Mouse (Mus musculus): ENCODE measurements around the gene Ly6g6f. TPM values are rescaled to one million over a fixed set of nuclear protein-coding genes. Genes with fewer than 3 reads are reported as not detected.

Ly6g6f gene
- polyA plus RNA-seq, 1 experiment from 2014 or later, result 0.13 TPM

- no peak overlapping the region for H3K4me3 ChIP-seq (ENCODE audit: low read depth, low read length)
Measured at GRCm38 (mm10) chr17:35048932-35049440, 36.4 kb downstream of the Ly6g6f start.

DNA sequence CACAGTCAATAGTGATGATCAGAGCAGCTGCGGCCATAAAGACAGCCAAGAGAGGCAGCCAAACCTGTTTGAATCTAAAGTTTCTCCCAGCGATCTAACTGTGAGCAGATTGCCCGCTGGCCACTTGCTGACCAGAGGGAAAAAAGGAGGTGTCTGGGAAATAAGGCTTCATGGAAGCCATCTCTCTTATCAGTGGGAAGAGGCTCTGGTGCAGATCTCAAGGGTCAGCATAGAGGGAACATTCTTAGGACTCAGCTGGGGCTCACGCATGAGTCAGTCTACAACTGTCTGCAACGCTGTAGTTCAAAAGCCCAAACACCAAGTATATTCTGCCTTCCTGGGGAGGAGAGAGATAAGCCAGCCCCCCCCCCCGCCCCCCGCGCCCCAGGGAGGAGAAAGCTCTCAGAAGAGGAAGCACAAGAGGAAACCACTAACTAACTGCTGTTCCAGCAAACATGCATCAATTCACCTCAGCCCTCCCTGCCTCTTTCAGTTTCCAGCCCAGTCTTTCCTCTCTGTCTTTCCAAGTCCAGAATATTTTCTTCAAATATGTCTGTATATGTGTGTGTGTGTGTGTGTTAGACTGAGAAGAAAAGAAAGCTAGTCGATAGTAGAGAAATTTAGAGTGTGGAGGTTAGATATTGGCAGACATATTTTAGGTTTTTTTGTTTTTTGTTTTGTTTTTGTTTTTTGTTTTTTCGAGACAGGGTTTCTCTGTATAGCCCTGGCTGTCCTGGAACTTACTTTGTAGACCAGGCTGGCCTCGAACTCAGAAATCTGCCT, 37.1 kb downstream of the Ly6g6f start:
- Histone ChIP-seq H3K27ac (replicated peaks) (peak overlapping the region; percentile 99), H3K4me3 (ENCODE audit: low read depth, low read length) (0 out of 2 replicates have a peak overlapping the region, but pooled peaks have one; percentile 3), H3K9me3 (ENCODE audit: control insufficient read depth, low read length) (no peaks in the 10 kb centered on the region), H3K4me2 (replicated peaks; ENCODE audit: low read depth) (peak overlapping the region; percentile 42), H3K9ac (ENCODE audit: low read length) (no peak overlapping the region), H3K36me3 (ENCODE audit: control insufficient read depth, insufficient read depth, low read length) (peaks cover 6% of the 10 kb centered on the region), H3K27me3 (ENCODE audit: control insufficient read depth, insufficient read depth, low read length) (no peaks in the 10 kb centered on the region), H3K4me1 (replicated peaks; ENCODE audit: control insufficient read depth, insufficient read depth) (peaks cover 12% of the 10 kb centered on the region; the same call in 1 of the 2 replicates)
- DNase-seq (ENCODE audit: low spot score), result peak; percentile 57
- TF ChIP-seq CTCF (IDR thresholded peaks at IDR 0.05; ENCODE audit: low read depth) (no peak), EP300 (optimal IDR thresholded peaks at IDR 0.05) (no peak)
- no peak for ATAC-seq (ENCODE audit: low FRiP score, low TSS enrichment)
- 20% methylated on average over 11 of the region's 11 CpGs for WGBS

More at GRCm38 (mm10) chr17:35048932-35049440, 36.4 kb downstream of the Ly6g6f start:
- 61% methylated on average over 5 of the region's 5 CpGs for WGBS
- TF ChIP-seq CTCF (IDR thresholded peaks at IDR 0.05; ENCODE audit: low read depth) (no peak), EP300 (optimal IDR thresholded peaks at IDR 0.05) (no peak)
- ATAC-seq (ENCODE audit: low FRiP score, low TSS enrichment), result no peak
- no peaks in the 10 kb centered on the region for H3K27me3 ChIP-seq (ENCODE audit: control insufficient read depth, insufficient read depth, low read length)
- H3K4me1 ChIP-seq (replicated peaks; ENCODE audit: control insufficient read depth, insufficient read depth), result peaks cover 12% of the 10 kb centered on the region; the same call in 1 of the 2 replicates
- peak overlapping the region; percentile 99 for H3K27ac ChIP-seq (replicated peaks)
- H3K9ac ChIP-seq (ENCODE audit: low read length), result no peak overlapping the region; the same call in 1 of the 2 replicates
- H3K4me2 ChIP-seq (replicated peaks; ENCODE audit: low read depth), result peak overlapping the region; percentile 83
- DNase-seq (ENCODE audit: low spot score), result no peak
- peaks cover 9% of the 10 kb centered on the region for H3K36me3 ChIP-seq (ENCODE audit: control insufficient read depth, insufficient read depth, low read length)
- no peaks in the 10 kb centered on the region for H3K9me3 ChIP-seq (ENCODE audit: control insufficient read depth, low read length)

- peaks cover 12% of the 10 kb centered on the region; the same call in 1 of the 2 replicates for H3K4me1 ChIP-seq (replicated peaks; ENCODE audit: control insufficient read depth, insufficient read depth)
- H3K27me3 ChIP-seq (ENCODE audit: control insufficient read depth, insufficient read depth, low read length), result no peaks in the 10 kb centered on the region
- DNase-seq (ENCODE audit: low spot score) (peak; percentile 41), ATAC-seq (ENCODE audit: low FRiP score, low TSS enrichment) (no peak)
- 0 out of 2 replicates have a peak overlapping the region, but pooled peaks have one; percentile 3 for H3K4me3 ChIP-seq (ENCODE audit: low read depth, low read length)
- no peaks in the 10 kb centered on the region for H3K9me3 ChIP-seq (ENCODE audit: control insufficient read depth, low read length)
- H3K9ac ChIP-seq (ENCODE audit: low read length), result no peak overlapping the region
- 39% methylated on average over 1 of the region's 1 CpGs for WGBS
- H3K36me3 ChIP-seq (ENCODE audit: control insufficient read depth, insufficient read depth, low read length), result peaks cover 1% of the 10 kb centered on the region; the same call in 1 of the 2 replicates
- peak overlapping the region; percentile 99 for H3K27ac ChIP-seq (replicated peaks)
- H3K4me2 ChIP-seq (replicated peaks; ENCODE audit: low read depth), result peak overlapping the region; percentile 42
- TF ChIP-seq EP300 (optimal IDR thresholded peaks at IDR 0.05) (no peak), CTCF (IDR thresholded peaks at IDR 0.05; ENCODE audit: low read depth) (no peak)
Measured at GRCm38 (mm10) chr17:35047688-35048087, 37.7 kb downstream of the Ly6g6f start.

DNA sequence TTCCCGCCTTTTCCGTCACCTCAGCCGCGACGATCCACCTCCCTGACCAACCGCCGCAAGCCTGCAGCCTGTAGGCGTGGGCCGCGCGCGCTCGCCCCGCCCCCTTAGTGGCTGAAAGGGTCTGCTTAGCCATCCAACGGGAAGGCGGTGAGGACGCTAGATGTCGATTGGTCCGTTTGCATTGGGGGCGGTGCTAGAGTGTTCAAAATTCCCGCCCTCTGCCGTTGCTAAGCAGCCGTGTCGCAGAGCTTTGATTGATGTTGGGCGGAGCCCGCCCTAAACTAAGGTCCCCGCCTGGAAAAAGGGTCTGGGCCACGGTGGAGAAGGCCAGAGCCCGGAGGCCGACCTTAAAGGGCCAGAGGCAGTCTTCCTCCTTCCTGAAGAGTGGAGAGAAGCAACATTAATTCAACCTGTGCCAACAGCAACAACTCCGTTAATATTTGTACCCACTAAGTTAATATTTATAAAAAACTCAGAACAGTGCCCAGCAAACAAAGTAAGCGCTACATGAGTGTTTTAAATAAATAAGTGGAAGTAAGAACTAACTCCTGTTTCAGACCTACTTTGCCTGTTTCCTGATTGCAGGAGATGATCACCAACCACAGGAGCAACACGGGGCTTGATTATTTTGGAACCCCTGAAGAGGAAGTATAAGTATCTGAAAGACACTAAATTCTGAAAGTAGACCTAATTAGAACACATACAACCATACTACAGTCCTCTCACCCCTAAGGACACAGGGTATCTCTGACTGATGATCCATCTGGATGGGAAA, 38.5 kb downstream of the Ly6g6f start, which contains the start of gene Msh5:
TSS of gene Msh5 (minus strand) at position 65 of the 775 bp plus-strand sequence.
- Histone ChIP-seq H3K27me3 (ENCODE audit: control insufficient read depth, insufficient read depth, low read length) (no peaks in the 10 kb centered on the region), H3K4me3 (ENCODE audit: low read depth, low read length) (peak within 1 kb of the TSS; percentile 57), H3K4me2 (replicated peaks; ENCODE audit: low read depth) (peak within 1 kb of the TSS; percentile 94), H3K9me3 (ENCODE audit: control insufficient read depth, low read length) (no peaks in the 10 kb centered on the region), H3K27ac (replicated peaks) (peak within 1 kb of the TSS; percentile 99), H3K36me3 (ENCODE audit: control insufficient read depth, insufficient read depth, low read length) (no peaks in the 10 kb centered on the region), H3K4me1 (replicated peaks; ENCODE audit: control insufficient read depth, insufficient read depth) (peaks cover 8% of the 10 kb centered on the region; the same call in 1 of the 2 replicates), H3K9ac (ENCODE audit: low read length) (peak within 1 kb of the TSS; percentile 76)
- TF ChIP-seq CTCF (IDR thresholded peaks at IDR 0.05; ENCODE audit: low read depth) (no peak), EP300 (optimal IDR thresholded peaks at IDR 0.05) (no peak)
- ATAC-seq (ENCODE audit: low FRiP score, low TSS enrichment), result peak; percentile 95
- WGBS, result 2% methylated on average over 33 of the region's 33 CpGs
- DNase-seq (ENCODE audit: low spot score), result peak; percentile 99

- DNase-seq (ENCODE audit: low spot score) (no peak), ATAC-seq (ENCODE audit: low FRiP score, low TSS enrichment) (no peak)
- 4% methylated on average over 47 of the region's 48 CpGs for WGBS
Measured at GRCm38 (mm10) chr17:35045807-35046680, 39.4 kb downstream of the Ly6g6f start.

More at GRCm38 (mm10) chr17:35045807-35046680, 39.4 kb downstream of the Ly6g6f start:
- no peaks in the 10 kb centered on the region for H3K36me3 ChIP-seq (ENCODE audit: control insufficient read depth, insufficient read depth, low read length)
- TF ChIP-seq CTCF (IDR thresholded peaks at IDR 0.05; ENCODE audit: low read depth) (no peak), EP300 (optimal IDR thresholded peaks at IDR 0.05) (no peak)
- H3K27me3 ChIP-seq (ENCODE audit: control insufficient read depth, insufficient read depth, low read length), result no peaks in the 10 kb centered on the region
- H3K9ac ChIP-seq (ENCODE audit: low read length), result peak overlapping the region; percentile 76
- no peaks in the 10 kb centered on the region for H3K9me3 ChIP-seq (ENCODE audit: control insufficient read depth, low read length)
- H3K4me2 ChIP-seq (replicated peaks; ENCODE audit: low read depth), result peak overlapping the region; percentile 94
- peaks cover 8% of the 10 kb centered on the region; the same call in 1 of the 2 replicates for H3K4me1 ChIP-seq (replicated peaks; ENCODE audit: control insufficient read depth, insufficient read depth)
- H3K4me3 ChIP-seq (ENCODE audit: low read depth, low read length), result peak overlapping the region; percentile 57
- peak overlapping the region; percentile 89 for H3K27ac ChIP-seq (replicated peaks)

All from stomach, postnatal 0 days (tissue).